ENCODE assay signal across 8 mouse cellular contexts in genomic region chr8:121850821-121851470, GRCm38 (mm10). TPM values are rescaled to one million over a fixed set of nuclear protein-coding genes. Genes with fewer than 3 reads are reported as not detected.
A peak's percentile ranks its signal among the peaks of the same experiment; 100 is the strongest.
DNase-seq lines count a peak whose midpoint lies in the region; ATAC-seq and TF ChIP-seq lines count a peak whose summit lies in the region.

No protein-coding gene starts in this region.

- TF ChIP-seq CTCF in cortical plate, adult 2 months (IDR thresholded peaks at IDR 0.05; ENCODE audit: extremely low read depth, insufficient read depth, low read length): peak; percentile 97

- TF ChIP-seq POLR2A in cortical plate, adult 2 months (IDR thresholded peaks at IDR 0.05; ENCODE audit: extremely low read depth, insufficient read depth, low read length): 0 out of 2 replicates have a peak, but pooled peaks have one; percentile 21

- intact Hi-C loops in left cerebral cortex, postnatal 10 days (cut with DNase I): loop anchor here (2.0 to 5.0 kb wide), 2 partner anchors 58 to 81 kb away; no protein-coding TSS in a partner anchor

- H3K4me1 ChIP-seq in cortical plate, adult 2 months (ENCODE audit: control insufficient read depth, insufficient read depth, low read length): no peaks in the 10 kb centered on the region

- no peak overlapping the region for H3K27ac ChIP-seq in cortical plate, adult 2 months (ENCODE audit: insufficient read depth, low read length)

- DNase-seq in gastrocnemius, postnatal 10 days: peak; percentile 99
- peak; percentile 95 for DNase-seq in left cerebral cortex, postnatal 10 days (ENCODE audit: extremely low spot score in 1 of 2, low spot score in 2 of 2)
- peak; percentile 94 for DNase-seq in right cerebral cortex, postnatal 25 days
- peak; percentile 91 to 99 for DNase-seq in urinary bladder, postnatal 4 days (ENCODE audit: low spot score in 2 of 2)

- ATAC-seq in activated CD4-positive, CD25-positive, alpha-beta regulatory T cell, adult 4 months: peak; percentile 73
- peak; percentile 82 for ATAC-seq in inflammation-experienced regulatory T-cells, adult 6 months
- peak; percentile 82 for ATAC-seq in megakaryocyte-erythroid progenitor cell, adult 5-6 weeks (replicated peaks; ENCODE audit: low FRiP score, low TSS enrichment, poor library complexity, severe bottlenecking)

- no peak overlapping the region for H3K4me3 ChIP-seq in cortical plate, adult 2 months (ENCODE audit: insufficient read depth, low read length)

RNA-seq across cellular contexts. Expression of gene Klhdc4, which starts 21.6 kb away (rescaled TPM):
- polyA plus RNA-seq in activated CD4-positive, CD25-positive, alpha-beta regulatory T cell, adult 4 months (2017; shearing (Covaris generic)): 10 to 100 TPM; 17.7 to 18.6 TPM
- 46.8 and 51.7 TPM in 2 replicates for polyA plus RNA-seq in cortical plate, adult 2 months (2012; rRNA removed)
- total RNA-seq in gastrocnemius, postnatal 10 days (2021): 10 to 100 TPM; 10.7 to 13.3 TPM
- polyA plus RNA-seq in inflammation-experienced regulatory T-cells, adult 6 months (2017; shearing (Covaris generic)): 10 to 100 TPM; 22.0 to 30.4 (median 28.2) TPM
- total RNA-seq in left cerebral cortex, postnatal 10 days (2021): 10 to 100 TPM; 33.0 to 34.0 TPM
- 45.6 and 50.3 TPM in 2 replicates for total RNA-seq in megakaryocyte-erythroid progenitor cell, adult 5-6 weeks (2014; fragmentation: Nextera tagmentation)
- total RNA-seq in megakaryocyte-erythroid progenitor cell, adult 5-6 weeks (2017): 36.1 and 42.6 TPM in 2 replicates

RNA-seq across cellular contexts. Expression of gene Slc7a5, which starts 56.5 kb away (rescaled TPM):
- 1 to 10 TPM; 4.7 to 6.6 TPM for polyA plus RNA-seq in activated CD4-positive, CD25-positive, alpha-beta regulatory T cell, adult 4 months (2017; shearing (Covaris generic))
- 74.1 and 75.6 TPM in 2 replicates for polyA plus RNA-seq in cortical plate, adult 2 months (2012; rRNA removed)
- total RNA-seq in gastrocnemius, postnatal 10 days (2021): 10 to 100 TPM in 1 of 2 experiments, 1 to 10 TPM in 1; 8.1 to 10.7 TPM
- polyA plus RNA-seq in inflammation-experienced regulatory T-cells, adult 6 months (2017; shearing (Covaris generic)): 1 to 10 TPM; 2.5 to 4.4 (median 2.6) TPM
- total RNA-seq in left cerebral cortex, postnatal 10 days (2021): 100 to 1,000 TPM; 132 to 155 TPM
- 78.1 and 90.0 TPM in 2 replicates for total RNA-seq in megakaryocyte-erythroid progenitor cell, adult 5-6 weeks (2014; fragmentation: Nextera tagmentation)
- total RNA-seq in megakaryocyte-erythroid progenitor cell, adult 5-6 weeks (2017): 23.6 and 43.1 TPM in 2 replicates
